Mouse (Mus musculus) bone marrow, adult 2 months (tissue): ENCODE results near the gene Donson.

Source experiments
- CTCF ChIP-seq: fragments of 200-500 bp; IDR thresholded peaks from 2 replicates; pipeline ENCODE4 v1.5.1; 2011; ENCODE audit warnings: low read length, control low read depth; ENCODE audit not compliant: control insufficient read depth, insufficient read depth
- POLR2A ChIP-seq: fragments of 200-500 bp; IDR thresholded peaks from 2 replicates; pipeline ENCODE4 v1.6.1; 2011; ENCODE audit warnings: low read depth, mild to moderate bottlenecking, control low read depth, low read length, borderline replicate concordance; ENCODE audit not compliant: control insufficient read depth

GRCm38 (mm10) chr16:91644901-91645300, 43.7 kb downstream of the Donson start:
- TF ChIP-seq CTCF, result no peak
- no peak for TF ChIP-seq POLR2A
